Mouse (Mus musculus) cerebellum, adult (tissue): ENCODE measurements around the gene Fbxl13.

Source experiments
- ATAC-seq: cut with Nextera tagmentation; 2 replicates; pipeline ENCODE4 v1.9.2; 2017; ENCODE audit warnings: mild to moderate bottlenecking, moderate library complexity, mixed read lengths; ENCODE audit not compliant: insufficient number of reproducible peaks, low FRiP score, low TSS enrichment

The Fbxl13 gene

DNA sequence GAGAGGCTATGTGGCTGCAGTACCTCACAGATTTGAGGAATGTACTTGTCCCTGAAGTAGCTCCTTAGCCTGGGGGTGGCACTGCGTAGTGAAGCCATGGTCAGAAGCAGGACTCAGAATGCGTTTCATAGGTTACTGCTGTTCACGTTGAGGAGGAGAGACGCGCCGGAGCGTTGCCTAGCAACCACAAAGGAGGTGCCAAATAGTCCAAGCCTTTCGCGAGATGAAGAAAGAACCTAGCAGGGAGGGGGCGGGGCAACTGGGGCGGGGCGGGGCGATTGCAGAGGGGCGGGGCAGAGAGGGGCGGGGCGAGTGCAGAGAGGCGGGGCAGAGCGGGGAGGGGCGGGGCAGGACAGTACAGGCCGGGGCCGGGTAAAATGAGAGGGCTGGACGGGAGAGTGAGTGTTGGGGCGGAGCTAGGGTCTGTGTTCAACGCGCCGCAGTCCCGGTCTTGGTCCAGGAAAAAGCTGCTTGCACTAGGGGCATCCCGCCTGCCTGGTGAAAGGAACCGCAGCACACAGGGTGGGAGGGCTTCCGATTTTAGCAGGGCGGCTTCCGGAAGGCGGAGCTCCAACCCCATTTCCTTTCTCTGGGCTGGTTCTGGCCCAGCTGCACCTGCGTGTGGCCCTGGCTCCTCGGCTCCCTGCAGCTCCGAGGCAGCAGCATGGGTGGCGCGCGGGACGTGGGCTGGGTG lies at the start of gene Fbxl13, which contains the start of gene Armc10:
TSS of gene Fbxl13 (minus strand) at position 196 of the 694 bp plus-strand sequence.
TSS of gene Armc10 (plus strand) at position 375 of the 694 bp plus-strand sequence.
- ATAC-seq, result peak; percentile 91

- 0 out of 2 replicates have a peak, but pooled peaks have one; percentile 20 for ATAC-seq
Observed at GRCm38 (mm10) chr5:21694854-21695490, 49.5 kb upstream of the Fbxl13 start.

DNA sequence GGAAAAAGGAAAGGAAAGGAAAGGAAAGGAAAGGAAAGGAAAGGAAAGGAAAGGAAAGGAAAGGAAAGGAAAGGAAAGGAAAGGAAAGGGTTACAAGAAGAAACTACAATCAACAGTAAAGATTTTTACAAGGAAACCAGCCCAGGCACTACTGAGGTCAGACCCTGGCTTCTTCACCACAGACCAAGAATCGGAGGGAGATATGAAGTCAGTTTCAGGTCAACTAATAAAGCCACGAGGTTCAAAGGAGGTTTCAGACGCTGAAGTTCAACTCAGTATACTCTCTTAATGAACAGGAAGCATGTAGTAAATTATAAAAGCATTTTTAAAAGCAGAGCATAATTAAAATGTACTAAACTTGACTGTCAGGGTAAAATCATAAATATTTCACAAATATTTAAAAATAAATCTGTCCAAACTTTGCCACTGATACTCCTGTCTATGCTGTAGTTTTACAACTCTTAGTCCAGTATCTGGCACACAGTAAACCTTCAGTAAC lies 48.0 kb upstream of the Fbxl13 start:
- ATAC-seq, result no peak

- ATAC-seq, result no peak
Observed at GRCm38 (mm10) chr5:21692230-21692629, 46.8 kb upstream of the Fbxl13 start.

DNA sequence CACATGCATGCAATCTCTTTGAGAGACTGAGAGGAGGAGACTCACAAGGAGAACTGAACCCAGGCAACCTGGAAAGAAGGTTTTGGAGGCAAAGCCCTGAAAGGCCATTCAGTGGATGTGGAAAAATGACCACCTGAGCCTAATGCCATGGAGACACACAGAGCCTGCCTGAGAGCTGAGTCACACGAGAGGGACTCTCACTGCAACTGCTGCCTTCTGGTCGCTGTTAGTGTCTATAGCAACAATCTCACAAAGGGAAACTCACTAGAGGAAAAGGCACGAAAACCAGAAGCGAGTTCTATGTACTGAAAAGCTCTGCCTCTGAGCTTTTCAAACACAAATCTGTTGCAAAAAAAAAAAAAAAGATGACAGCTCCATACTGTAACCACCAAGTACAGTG lies 41.6 kb upstream of the Fbxl13 start:
- ATAC-seq, result no peak

- no peak for ATAC-seq
Observed at GRCm38 (mm10) chr5:21685001-21685400, 39.6 kb upstream of the Fbxl13 start.

DNA sequence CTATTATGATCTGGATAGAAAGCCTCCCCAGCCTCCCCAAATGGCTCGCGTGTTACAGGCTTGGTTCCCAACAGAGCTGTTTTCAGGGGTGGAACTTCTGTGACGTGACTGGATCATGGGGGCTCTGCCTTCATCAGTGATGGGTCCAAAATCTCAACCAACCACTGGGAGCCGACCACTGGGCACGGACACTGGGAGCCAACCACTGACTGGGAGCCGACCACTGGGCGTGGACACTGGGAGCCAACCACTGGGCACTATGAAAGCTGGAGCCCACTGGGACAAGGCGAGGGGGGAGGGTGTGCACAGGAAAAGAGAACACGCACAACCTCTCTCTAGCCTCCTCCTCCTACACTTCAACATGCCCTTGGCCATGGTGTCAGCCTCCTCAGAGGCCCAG lies 38.4 kb upstream of the Fbxl13 start:
- no peak for ATAC-seq

- ATAC-seq, result no peak
Observed at GRCm38 (mm10) chr5:21680940-21681339, 35.5 kb upstream of the Fbxl13 start.

- no peak for ATAC-seq
Observed at GRCm38 (mm10) chr5:21680029-21680428, 34.6 kb upstream of the Fbxl13 start.

GRCm38 (mm10) chr5:21678363-21678762 lies 32.9 kb upstream of the Fbxl13 start:
- no peak for ATAC-seq

GRCm38 (mm10) chr5:21677939-21678338 lies 32.5 kb upstream of the Fbxl13 start:
- no peak for ATAC-seq

- ATAC-seq, result no peak
Observed at GRCm38 (mm10) chr5:21675494-21675893, 30.1 kb upstream of the Fbxl13 start.

- ATAC-seq, result no peak
Observed at GRCm38 (mm10) chr5:21675019-21675418, 29.6 kb upstream of the Fbxl13 start.

DNA sequence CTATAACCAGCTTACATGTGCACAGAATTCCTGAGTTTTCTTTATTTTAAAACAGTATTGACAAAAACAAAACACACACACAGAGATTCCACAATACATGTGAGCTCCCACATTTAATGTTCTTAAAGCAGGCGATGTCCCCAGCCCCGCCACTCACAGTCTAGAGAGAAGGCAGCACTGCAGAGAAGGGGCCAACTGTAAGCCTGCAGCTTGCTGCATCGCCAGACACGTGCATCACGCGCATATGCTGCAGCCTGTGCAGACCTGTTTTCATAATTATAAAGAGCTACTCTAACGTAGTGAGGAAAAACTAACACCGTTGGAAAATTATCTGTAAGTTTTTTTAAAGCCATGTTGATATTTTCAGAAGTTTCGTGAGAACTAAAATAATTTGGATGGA lies 28.3 kb upstream of the Fbxl13 start:
- ATAC-seq, result no peak

GRCm38 (mm10) chr5:21672812-21673635 lies 27.6 kb upstream of the Fbxl13 start:
- no peak for ATAC-seq

DNA sequence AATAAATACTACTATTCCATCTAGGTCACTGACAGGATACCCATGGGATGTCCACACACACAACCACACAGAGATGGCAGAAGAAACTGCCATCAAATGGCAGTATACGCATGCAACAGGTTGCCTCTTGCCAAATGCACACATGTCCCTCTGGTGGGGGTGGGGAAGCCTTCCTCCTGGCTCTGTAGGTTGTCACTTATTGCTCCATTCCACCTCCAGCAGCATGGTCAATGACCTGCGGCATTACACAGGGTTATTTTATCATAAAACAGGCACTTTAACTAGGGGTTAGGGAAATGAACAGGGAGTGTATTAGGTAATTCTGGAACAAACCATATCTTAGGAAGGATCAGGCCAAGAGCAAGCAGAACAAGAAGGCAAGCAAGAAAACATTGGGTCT lies 23.9 kb upstream of the Fbxl13 start:
- no peak for ATAC-seq

GRCm38 (mm10) chr5:21667191-21668137 lies 22.0 kb upstream of the Fbxl13 start:
- no peak for ATAC-seq

- ATAC-seq, result no peak
Observed at GRCm38 (mm10) chr5:21663081-21663480, 17.6 kb upstream of the Fbxl13 start.

- ATAC-seq, result no peak
Observed at GRCm38 (mm10) chr5:21660850-21661249, 15.4 kb upstream of the Fbxl13 start.
